Mouse (Mus musculus) limb, embryonic 11.5 days (tissue): ENCODE measurements around the gene Sema5b. TPM values are rescaled to one million over a fixed set of nuclear protein-coding genes. Genes with fewer than 3 reads are reported as not detected.

Experiments
- ATAC-seq: fragments of 200-750 bp; cut with Nextera tagmentation; 2 replicates; pipeline ENCODE4 v1.8.0; 2017; ENCODE audit warnings: low read depth; ENCODE audit not compliant: insufficient number of reproducible peaks, low FRiP score, low TSS enrichment
- DNase-seq: peaks from one replicate; pipeline ENCODE4 v3.0.0-alpha.2; 2015; ENCODE audit warnings: low spot score
- H3K27ac ChIP-seq: fragments of 300-500 bp; sonication (generic); replicated peaks from 2 replicates; pipeline ENCODE4 v1.5.1; 2014; ENCODE audit warnings: low read depth, mild to moderate bottlenecking, low read length
- H3K27me3 ChIP-seq: fragments of 300-500 bp; sonication (generic); 2 replicates; pipeline ENCODE4 v1.6.1; 2014; ENCODE audit warnings: mild to moderate bottlenecking, low read length, mixed read lengths; ENCODE audit not compliant: control insufficient read depth, insufficient read depth
- H3K36me3 ChIP-seq: fragments of 300-500 bp; sonication (generic); 2 replicates; pipeline ENCODE4 v1.6.1; 2014; ENCODE audit warnings: mild to moderate bottlenecking, low read length, moderate library complexity, mixed read lengths; ENCODE audit not compliant: control insufficient read depth, insufficient read depth
- H3K4me1 ChIP-seq: fragments of 300-500 bp; sonication (generic); 2 replicates; pipeline ENCODE4 v1.6.1; 2014; ENCODE audit warnings: low read length, mixed read lengths; ENCODE audit not compliant: control insufficient read depth, insufficient read depth
- H3K4me2 ChIP-seq: fragments of 300-500 bp; sonication (generic); 2 replicates; pipeline ENCODE4 v1.6.1; 2014; ENCODE audit warnings: low read depth, mild to moderate bottlenecking, moderate library complexity; ENCODE audit not compliant: severe bottlenecking
- H3K4me3 ChIP-seq: fragments of 300-500 bp; sonication (generic); 2 replicates; pipeline ENCODE4 v1.5.1; 2014; ENCODE audit warnings: low read depth, low read length
- H3K9ac ChIP-seq: fragments of 300-500 bp; sonication (generic); 2 replicates; pipeline ENCODE4 v1.6.1; 2014; ENCODE audit warnings: mild to moderate bottlenecking, low read length
- H3K9me3 ChIP-seq: fragments of 300-500 bp; sonication (generic); 2 replicates; pipeline ENCODE4 v1.6.1; 2016; ENCODE audit warnings: low read length; ENCODE audit not compliant: control insufficient read depth
- WGBS: fragments of 180-500 bp; shearing (Covaris S2); extraction: QIAGEN DNeasy Blood & Tissue Kit; methylation state at CpG from one replicate; pipeline ENCODE4 v1.1.7; 2014; 5-methylcytosine and 5-hydroxymethylcytosine counted together
- polyA plus RNA-seq: library from polyadenylated mRNA; unstranded; fragments of >200 nt; fragmentation: Nextera tagmentation; extraction: Ambion mirVana; gene quantifications from 2 replicates; pipeline ENCODE4 v1.2.1, GENCODE M21; 2014

Gene Sema5b
- polyA plus RNA-seq, 1 experiment from 2014 or later, result 2.6 TPM

DNA sequence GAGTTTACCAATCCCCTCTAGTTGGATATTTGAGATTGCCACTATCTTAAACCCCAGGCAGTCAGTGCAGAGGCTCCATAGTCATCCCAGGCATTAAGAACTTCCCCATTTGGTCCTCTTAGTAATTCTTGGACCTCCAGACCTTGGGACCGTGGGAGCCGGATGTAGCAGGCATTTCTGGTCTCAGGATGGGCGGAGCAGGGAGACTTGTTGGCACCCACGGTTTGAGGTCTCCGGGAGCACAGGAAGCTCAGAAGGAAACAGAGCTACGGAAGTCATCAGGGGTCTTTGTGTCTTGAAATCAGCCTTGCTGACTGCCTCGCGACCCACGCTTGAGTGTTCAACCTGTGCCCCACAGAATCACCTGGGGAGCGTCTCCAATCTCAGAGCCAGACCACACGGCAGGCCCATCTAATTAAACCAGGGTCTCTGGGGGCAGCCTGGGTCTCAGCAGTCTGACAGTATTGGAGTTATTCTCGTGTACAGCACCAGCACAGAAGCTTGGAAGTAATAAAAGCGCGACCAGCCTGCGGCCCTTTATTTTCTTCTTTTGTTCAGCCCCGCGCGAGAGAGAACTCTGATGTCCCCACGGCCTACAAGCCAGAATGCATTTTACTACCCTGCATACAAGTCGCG lies 24.9 kb upstream of the Sema5b start:
- Histone ChIP-seq H3K4me3 (no peak overlapping the region), H3K36me3 (no peaks in the 10 kb centered on the region), H3K4me1 (no peaks in the 10 kb centered on the region; the same call in 1 of the 2 replicates), H3K4me2 (no peak overlapping the region), H3K9ac (no peak overlapping the region), H3K9me3 (no peaks in the 10 kb centered on the region), H3K27ac (no peak overlapping the region), H3K27me3 (no peaks in the 10 kb centered on the region)
- WGBS, result 56% methylated on average over 21 of the region's 21 CpGs
- ATAC-seq (no peak), DNase-seq (peak; percentile 24)

DNA sequence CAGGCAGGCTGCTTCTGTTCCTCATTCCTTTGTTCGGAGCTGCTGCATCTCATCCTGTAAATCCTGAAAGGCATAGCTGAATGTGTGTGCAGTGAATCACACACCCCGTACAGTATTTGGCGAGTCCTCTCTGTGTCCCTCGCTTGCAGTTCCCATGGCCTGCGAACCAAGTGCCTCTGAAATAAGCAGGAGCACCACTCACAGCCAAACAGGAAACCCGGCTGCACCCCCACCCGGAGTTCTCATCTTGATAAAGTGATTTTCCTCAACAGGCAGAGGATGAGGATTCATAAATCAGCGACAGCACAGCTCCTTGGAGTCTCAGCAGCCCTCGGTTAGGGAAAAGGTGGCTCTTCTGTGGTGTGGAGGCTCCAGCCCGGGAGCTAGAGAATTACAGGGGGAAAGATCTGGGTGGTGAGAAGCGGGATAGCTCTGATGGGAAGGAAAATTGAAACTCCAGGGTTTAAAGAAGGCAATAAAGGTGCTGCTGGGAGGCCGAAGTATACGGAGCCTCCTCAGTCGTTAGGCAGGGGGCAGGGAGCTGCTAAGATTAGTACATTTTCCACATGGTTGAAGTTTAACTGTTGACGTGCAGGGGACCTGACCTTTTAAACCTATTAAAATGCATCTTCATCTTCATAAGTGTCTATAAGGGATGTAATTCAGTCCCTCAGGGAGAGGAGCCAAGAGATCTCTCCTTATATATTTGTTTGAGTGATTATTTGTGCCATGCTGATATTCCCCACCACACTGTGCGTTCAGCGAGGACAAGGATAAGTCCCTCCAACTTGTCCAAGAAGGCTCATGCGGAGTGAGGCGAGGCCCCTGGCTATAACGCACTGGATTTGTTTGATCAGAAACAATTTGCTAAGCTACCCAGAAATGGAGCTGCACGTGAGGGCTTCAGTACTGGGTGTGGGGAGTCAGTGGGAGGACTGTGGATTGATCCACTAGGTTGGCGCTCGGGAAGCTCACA lies 22.7 kb upstream of the Sema5b start:
- Histone ChIP-seq H3K27ac (no peak overlapping the region), H3K9ac (0 out of 2 replicates have a peak overlapping the region, but pooled peaks have one; percentile 1), H3K27me3 (no peaks in the 10 kb centered on the region), H3K4me2 (no peak overlapping the region; the same call in 1 of the 2 replicates), H3K36me3 (no peaks in the 10 kb centered on the region), H3K9me3 (no peaks in the 10 kb centered on the region), H3K4me1 (no peaks in the 10 kb centered on the region; the same call in 1 of the 2 replicates), H3K4me3 (no peak overlapping the region)
- 47% methylated on average over 23 of the region's 23 CpGs for WGBS
- DNase-seq (peak; percentile 44), ATAC-seq (no peak)

DNA sequence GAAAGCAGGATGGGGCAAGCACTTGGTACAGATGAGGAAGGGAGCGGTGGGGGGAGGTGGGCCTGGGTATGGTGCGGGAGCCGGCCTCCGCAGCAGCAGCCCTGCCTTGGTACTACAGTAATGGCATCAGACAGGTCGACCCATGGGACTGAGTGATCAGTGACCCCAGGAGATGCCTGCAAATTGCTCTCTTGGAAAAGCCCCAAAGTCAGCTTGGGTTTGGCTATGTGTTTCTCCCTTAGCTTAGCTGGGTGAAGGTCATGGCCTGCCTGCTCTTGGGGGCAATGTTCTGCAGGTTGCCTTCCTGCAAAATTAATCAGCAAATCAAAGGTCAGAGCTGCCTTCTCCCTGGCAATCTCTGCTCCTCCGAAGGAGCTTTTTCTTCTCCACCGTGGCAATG lies 21.7 kb upstream of the Sema5b start:
- no peak overlapping the region for H3K4me2 ChIP-seq
- H3K36me3 ChIP-seq, result no peaks in the 10 kb centered on the region
- no peaks in the 10 kb centered on the region; the same call in 1 of the 2 replicates for H3K4me1 ChIP-seq
- WGBS, result 71% methylated on average over 7 of the region's 7 CpGs
- no peak overlapping the region for H3K4me3 ChIP-seq
- H3K9ac ChIP-seq, result no peak overlapping the region
- H3K9me3 ChIP-seq, result no peaks in the 10 kb centered on the region
- no peak overlapping the region for H3K27ac ChIP-seq
- no peak for DNase-seq
- no peaks in the 10 kb centered on the region for H3K27me3 ChIP-seq
- no peak for ATAC-seq

DNA sequence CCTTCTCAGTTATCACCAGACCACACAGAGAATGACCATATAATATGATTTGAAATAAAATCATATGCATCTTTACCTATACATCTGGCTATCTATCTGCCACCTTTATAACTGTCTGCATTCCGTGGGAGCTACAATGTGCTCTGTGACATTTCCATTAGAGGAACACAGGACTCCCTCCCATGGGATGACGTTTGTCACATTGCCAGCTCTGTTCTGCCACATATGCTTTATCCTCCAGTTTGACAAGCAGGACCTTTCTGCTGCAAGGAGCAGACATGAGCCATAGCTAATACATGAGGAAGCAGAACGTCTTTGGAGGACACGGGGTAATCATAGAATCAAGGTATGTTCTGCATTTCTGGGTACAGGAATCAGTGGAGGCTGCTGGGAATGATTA lies 16.7 kb upstream of the Sema5b start:
- DNase-seq, result no peak
- no peak for ATAC-seq
- WGBS, result 82% methylated on average over 4 of the region's 4 CpGs
- H3K9ac ChIP-seq, result no peak overlapping the region
- no peak overlapping the region for H3K4me3 ChIP-seq
- H3K36me3 ChIP-seq, result no peaks in the 10 kb centered on the region
- H3K4me2 ChIP-seq, result no peak overlapping the region
- no peak overlapping the region for H3K27ac ChIP-seq
- H3K9me3 ChIP-seq, result no peaks in the 10 kb centered on the region
- H3K27me3 ChIP-seq, result no peaks in the 10 kb centered on the region
- no peaks in the 10 kb centered on the region for H3K4me1 ChIP-seq

DNA sequence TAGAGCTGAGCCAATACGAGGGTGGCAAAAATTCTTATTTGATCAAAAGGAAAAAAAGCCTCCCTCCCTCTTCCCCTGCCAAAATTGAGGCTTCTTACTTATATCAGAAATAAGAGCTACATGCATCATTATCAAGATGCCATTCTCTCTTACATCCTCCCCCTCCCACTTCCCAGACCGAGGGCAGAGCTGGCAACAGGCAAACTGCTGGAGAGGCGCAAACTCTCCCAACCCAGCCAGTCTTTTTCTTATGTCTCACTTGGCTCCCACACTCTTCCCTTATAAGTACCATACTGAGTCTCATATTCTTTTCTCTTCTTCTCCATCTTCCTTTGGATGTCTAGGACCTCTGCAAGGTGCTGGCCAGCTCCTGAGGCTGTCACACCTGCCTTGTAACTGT lies 6.3 kb upstream of the Sema5b start:
- DNase-seq (no peak), ATAC-seq (no peak)
- Histone ChIP-seq H3K36me3 (no peaks in the 10 kb centered on the region), H3K4me3 (no peak overlapping the region), H3K9me3 (no peaks in the 10 kb centered on the region), H3K4me2 (no peak overlapping the region), H3K4me1 (no peaks in the 10 kb centered on the region), H3K27me3 (peaks cover 12% of the 10 kb centered on the region), H3K9ac (no peak overlapping the region), H3K27ac (no peak overlapping the region)
- 78% methylated on average over 3 of the region's 3 CpGs for WGBS

DNA sequence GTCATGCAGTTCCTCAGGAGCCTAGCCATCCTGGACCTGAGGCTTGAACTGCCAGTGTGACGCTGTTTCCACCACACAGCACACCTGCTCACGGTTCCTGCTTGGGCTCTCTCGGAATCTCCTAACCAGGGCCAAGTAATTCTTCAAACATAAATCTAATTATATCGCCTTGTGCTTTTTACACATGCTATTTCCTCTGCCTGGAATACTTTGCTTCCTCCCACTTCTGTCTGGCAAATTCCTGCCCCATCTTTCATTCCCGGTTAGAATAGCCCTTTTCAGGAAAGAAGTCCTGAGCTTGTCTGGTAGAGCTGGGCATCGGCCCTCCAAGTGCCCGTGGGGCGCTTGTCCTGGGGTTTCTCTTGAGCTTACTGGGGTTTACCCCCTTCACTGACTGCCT lies 3.3 kb upstream of the Sema5b start:
- Histone ChIP-seq H3K36me3 (no peaks in the 10 kb centered on the region), H3K4me3 (no peak overlapping the region), H3K4me2 (no peak overlapping the region), H3K27me3 (peaks cover 17% of the 10 kb centered on the region), H3K9me3 (no peaks in the 10 kb centered on the region), H3K27ac (no peak overlapping the region), H3K4me1 (peaks cover 5% of the 10 kb centered on the region; the same call in 1 of the 2 replicates), H3K9ac (no peak overlapping the region)
- DNase-seq, result no peak
- 83% methylated on average over 8 of the region's 8 CpGs for WGBS
- ATAC-seq, result no peak

DNA sequence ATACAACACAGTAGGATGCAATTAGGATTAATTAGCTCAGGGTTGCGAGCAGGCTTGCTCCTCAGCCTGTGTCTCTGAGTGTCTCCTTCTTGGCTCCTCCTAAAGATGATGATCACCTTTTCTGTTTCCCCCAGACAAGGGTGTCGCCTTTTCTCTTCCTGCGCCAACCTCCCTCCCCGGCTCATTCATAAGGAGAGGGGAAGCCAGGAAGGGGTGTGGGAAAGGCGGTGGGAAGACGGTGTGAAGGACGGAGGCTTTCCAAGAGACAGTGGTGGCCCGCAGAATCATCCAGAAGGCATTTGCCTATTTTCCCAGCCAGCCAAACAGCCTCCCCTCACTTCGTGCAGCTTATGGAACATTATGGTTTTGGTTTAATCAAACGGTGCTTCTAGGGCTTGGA lies 1.9 kb upstream of the Sema5b start:
- H3K36me3 ChIP-seq, result no peaks in the 10 kb centered on the region
- H3K9me3 ChIP-seq, result no peaks in the 10 kb centered on the region
- H3K4me2 ChIP-seq, result no peak overlapping the region
- ATAC-seq (no peak), DNase-seq (no peak)
- no peak overlapping the region for H3K27ac ChIP-seq
- peaks cover 5% of the 10 kb centered on the region; the same call in 1 of the 2 replicates for H3K4me1 ChIP-seq
- peaks cover 24% of the 10 kb centered on the region for H3K27me3 ChIP-seq
- H3K9ac ChIP-seq, result no peak overlapping the region
- no peak overlapping the region for H3K4me3 ChIP-seq
- WGBS, result 53% methylated on average over 10 of the region's 10 CpGs

DNA sequence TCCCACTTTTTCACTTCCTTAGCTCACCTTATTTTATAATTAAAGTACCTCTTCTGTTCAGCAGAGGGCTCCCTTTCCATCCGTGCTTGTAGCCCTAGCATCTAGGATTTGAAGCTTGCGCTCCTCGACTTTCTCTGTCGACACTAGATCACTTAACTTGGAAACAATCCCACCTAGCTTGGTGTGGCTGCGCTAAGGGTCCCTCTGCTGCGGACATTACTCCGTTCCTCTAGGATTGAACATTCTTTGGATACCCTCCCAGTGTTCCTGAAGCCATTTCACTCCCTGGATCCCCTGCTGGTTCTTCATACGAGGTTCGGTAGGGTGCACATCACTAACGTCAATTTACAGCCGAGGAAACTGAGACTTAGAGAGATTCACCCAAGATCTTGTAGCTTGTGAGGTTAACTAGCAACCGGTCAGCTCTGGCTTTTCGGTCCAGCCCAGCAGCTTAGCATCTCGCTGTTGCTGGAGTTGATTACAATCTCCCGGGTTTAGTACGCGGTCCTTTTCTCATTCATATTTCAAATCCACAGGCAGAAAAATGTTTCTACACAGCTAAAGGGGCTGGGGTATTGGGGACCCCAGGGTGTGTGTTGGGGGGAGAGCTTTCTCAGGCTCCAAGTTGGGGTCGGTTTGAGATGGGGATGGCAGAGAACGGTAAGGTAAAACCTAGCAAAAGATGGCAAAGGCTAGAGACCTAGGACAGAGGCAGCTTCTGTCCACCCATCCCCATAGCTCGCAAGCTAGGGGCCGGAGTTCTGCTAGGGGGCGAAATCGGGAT lies 420 bp upstream of the Sema5b start:
- H3K36me3 ChIP-seq, result no peaks in the 10 kb centered on the region
- H3K27ac ChIP-seq, result no peak overlapping the region
- H3K4me2 ChIP-seq, result peak overlapping the region; percentile 97
- peak; percentile 58 for DNase-seq
- H3K9ac ChIP-seq, result no peak overlapping the region; the same call in 1 of the 2 replicates
- H3K4me1 ChIP-seq, result peaks cover 5% of the 10 kb centered on the region; the same call in 1 of the 2 replicates
- WGBS, result 1% methylated on average over 23 of the region's 23 CpGs
- peak; percentile 56; the same call in 1 of the 2 replicates for ATAC-seq
- H3K27me3 ChIP-seq, result peaks cover 25% of the 10 kb centered on the region
- peak overlapping the region; percentile 58 for H3K4me3 ChIP-seq
- H3K9me3 ChIP-seq, result no peaks in the 10 kb centered on the region
